Mouse (Mus musculus): ENCODE measurements at regions not wholly inside any gene's neighbourhood (a gene's known extent, or its start where the extent isn't known, plus 50 kb on each side); places are given as distances from the start of the nearest gene placed in this dataset.

- DNase-seq (ENCODE audit: low spot score in 2 of 2) = no peak
- intact Hi-C loops (cut with DNase I) = no loop called here
Observed at GRCm38 (mm10) chr17:50426146-50426545, 83.1 kb upstream of the Plcl2 start.

- intact Hi-C loops (cut with DNase I) = no loop called here
- no peak for DNase-seq (ENCODE audit: low spot score in 2 of 2)
Observed at GRCm38 (mm10) chr17:50427331-50428003, 81.7 kb upstream of the Plcl2 start.

- no peak for DNase-seq (ENCODE audit: low spot score in 2 of 2)
- intact Hi-C loops (cut with DNase I) = no loop called here
Observed at GRCm38 (mm10) chr17:50428004-50428560, 81.1 kb upstream of the Plcl2 start.

GRCm38 (mm10) chr17:50432559-50432958, 76.6 kb upstream of the Plcl2 start:
- intact Hi-C loops (cut with DNase I) = no loop called here
- DNase-seq (ENCODE audit: low spot score in 2 of 2) = no peak

GRCm38 (mm10) chr17:50438960-50439359, 70.2 kb upstream of the Plcl2 start:
- no peak for DNase-seq (ENCODE audit: low spot score in 2 of 2)
- intact Hi-C loops (cut with DNase I) = no loop called here

GRCm38 (mm10) chr17:50439365-50439764, 69.8 kb upstream of the Plcl2 start:
- DNase-seq (ENCODE audit: low spot score in 2 of 2) = no peak
- intact Hi-C loops (cut with DNase I) = no loop called here

GRCm38 (mm10) chr17:50442062-50442461, 67.1 kb upstream of the Plcl2 start:
- intact Hi-C loops (cut with DNase I) = no loop called here
- no peak for DNase-seq (ENCODE audit: low spot score in 2 of 2)

GRCm38 (mm10) chr17:50442905-50443304, 66.3 kb upstream of the Plcl2 start:
- intact Hi-C loops (cut with DNase I) = no loop called here
- DNase-seq (ENCODE audit: low spot score in 2 of 2) = no peak

GRCm38 (mm10) chr17:50443376-50444022, 65.7 kb upstream of the Plcl2 start:
- intact Hi-C loops (cut with DNase I) = no loop called here
- DNase-seq (ENCODE audit: low spot score in 2 of 2) = no peak

- intact Hi-C loops (cut with DNase I) = no loop called here
- no peak for DNase-seq (ENCODE audit: low spot score in 2 of 2)
Observed at GRCm38 (mm10) chr17:50444023-50444389, 65.2 kb upstream of the Plcl2 start.

GRCm38 (mm10) chr17:50448693-50449092, 60.5 kb upstream of the Plcl2 start:
- intact Hi-C loops (cut with DNase I) = no loop called here

GRCm38 (mm10) chr17:50451606-50452005, 57.6 kb upstream of the Plcl2 start:
- DNase-seq (ENCODE audit: low spot score in 2 of 2) = peak in 1 of 2 experiments; percentile 39
- intact Hi-C loops (cut with DNase I) = no loop called here

More at GRCm38 (mm10) chr17:50448693-50449092, 60.5 kb upstream of the Plcl2 start:
- DNase-seq (ENCODE audit: low spot score in 2 of 2) = no peak

- intact Hi-C loops (cut with DNase I) = no loop called here
- DNase-seq (ENCODE audit: low spot score in 2 of 2) = no peak
Observed at GRCm38 (mm10) chr17:50453524-50453923, 55.7 kb upstream of the Plcl2 start.

- intact Hi-C loops (cut with DNase I) = no loop called here
- DNase-seq (ENCODE audit: low spot score in 2 of 2) = no peak
Observed at GRCm38 (mm10) chr17:50453956-50454355, 55.2 kb upstream of the Plcl2 start.

- no peak for DNase-seq (ENCODE audit: low spot score in 2 of 2)
- intact Hi-C loops (cut with DNase I) = no loop called here
Observed at GRCm38 (mm10) chr17:50454917-50455316, 54.3 kb upstream of the Plcl2 start.

GRCm38 (mm10) chr17:50455719-50456118, 53.5 kb upstream of the Plcl2 start:
- no peak for DNase-seq (ENCODE audit: low spot score in 2 of 2)
- intact Hi-C loops (cut with DNase I) = no loop called here

- intact Hi-C loops (cut with DNase I) = no loop called here
- DNase-seq (ENCODE audit: low spot score in 2 of 2) = no peak
Observed at GRCm38 (mm10) chr17:50457053-50457697, 52.0 kb upstream of the Plcl2 start.

GRCm38 (mm10) chr17:50458232-50458631, 51.0 kb upstream of the Plcl2 start:
- intact Hi-C loops (cut with DNase I) = no loop called here
- no peak for DNase-seq (ENCODE audit: low spot score in 2 of 2)

All from left cerebral cortex, postnatal 14 days (tissue).